Mouse (Mus musculus): ENCODE data around the gene Tmem191c.

Gene Tmem191c

GRCm38 (mm10) chr16:17266113-17266512, 9.8 kb upstream of the Tmem191c start:
- no peak for DNase-seq (ENCODE audit: low spot score)

GRCm38 (mm10) chr16:17267937-17268336, 7.9 kb upstream of the Tmem191c start:
- no peak for DNase-seq (ENCODE audit: low spot score)

- DNase-seq (ENCODE audit: low spot score), result no peak
Observed at GRCm38 (mm10) chr16:17269872-17270271, 6.0 kb upstream of the Tmem191c start.

- peak; percentile 20 for DNase-seq (ENCODE audit: low spot score)
Observed at GRCm38 (mm10) chr16:17271124-17271523, 4.8 kb upstream of the Tmem191c start.

GRCm38 (mm10) chr16:17271856-17272255, 4.0 kb upstream of the Tmem191c start:
- no peak for DNase-seq (ENCODE audit: low spot score)

- DNase-seq (ENCODE audit: low spot score), result peak; percentile 96
Observed at GRCm38 (mm10) chr16:17276164-17277151, 581 bp downstream of the Tmem191c start.

GRCm38 (mm10) chr16:17277342-17278211, 1.7 kb downstream of the Tmem191c start:
- peak; percentile 51 for DNase-seq (ENCODE audit: low spot score)

GRCm38 (mm10) chr16:17280471-17280870, 4.6 kb downstream of the Tmem191c start:
- no peak for DNase-seq (ENCODE audit: low spot score)

- DNase-seq (ENCODE audit: low spot score), result no peak
Observed at GRCm38 (mm10) chr16:17283151-17283550, 7.3 kb downstream of the Tmem191c start.

GRCm38 (mm10) chr16:17287103-17287502, 11.2 kb downstream of the Tmem191c start:
- no peak for DNase-seq (ENCODE audit: low spot score)

GRCm38 (mm10) chr16:17291016-17291415, 15.1 kb downstream of the Tmem191c start:
- DNase-seq (ENCODE audit: low spot score), result no peak

- DNase-seq (ENCODE audit: low spot score), result peak; percentile 85
Observed at GRCm38 (mm10) chr16:17292751-17293150, 16.9 kb downstream of the Tmem191c start.

- no peak for DNase-seq (ENCODE audit: low spot score)
Observed at GRCm38 (mm10) chr16:17300818-17301217, 24.9 kb downstream of the Tmem191c start.

- no peak for DNase-seq (ENCODE audit: low spot score)
Observed at GRCm38 (mm10) chr16:17303521-17304245, 27.8 kb downstream of the Tmem191c start.

- no peak for DNase-seq (ENCODE audit: low spot score)
Observed at GRCm38 (mm10) chr16:17307461-17307860, 31.6 kb downstream of the Tmem191c start.

GRCm38 (mm10) chr16:17309036-17309435, 33.2 kb downstream of the Tmem191c start:
- no peak for DNase-seq (ENCODE audit: low spot score)

- no peak for DNase-seq (ENCODE audit: low spot score)
Observed at GRCm38 (mm10) chr16:17312531-17312930, 36.7 kb downstream of the Tmem191c start.

GRCm38 (mm10) chr16:17316554-17316953, 40.7 kb downstream of the Tmem191c start:
- DNase-seq (ENCODE audit: low spot score), result no peak

GRCm38 (mm10) chr16:17321481-17321880, 45.6 kb downstream of the Tmem191c start:
- DNase-seq (ENCODE audit: low spot score), result no peak

GRCm38 (mm10) chr16:17324745-17325144, 48.9 kb downstream of the Tmem191c start:
- DNase-seq (ENCODE audit: low spot score), result no peak

- DNase-seq (ENCODE audit: low spot score), result no peak
Observed at GRCm38 (mm10) chr16:17326064-17326463, 50.2 kb downstream of the Tmem191c start.

Measured in retina, embryonic 14.5 days (tissue).